Mouse (Mus musculus): Measurements from ENCODE around the gene Unc13a. TPM values are rescaled to one million over a fixed set of nuclear protein-coding genes. Genes with fewer than 3 reads are reported as not detected.
A peak's percentile ranks its signal among the peaks of the same experiment; 100 is the strongest.

Gene Unc13a
- total RNA-seq, 2 experiments from 2014 or later, result 1.1 to 1.5 TPM

DNA sequence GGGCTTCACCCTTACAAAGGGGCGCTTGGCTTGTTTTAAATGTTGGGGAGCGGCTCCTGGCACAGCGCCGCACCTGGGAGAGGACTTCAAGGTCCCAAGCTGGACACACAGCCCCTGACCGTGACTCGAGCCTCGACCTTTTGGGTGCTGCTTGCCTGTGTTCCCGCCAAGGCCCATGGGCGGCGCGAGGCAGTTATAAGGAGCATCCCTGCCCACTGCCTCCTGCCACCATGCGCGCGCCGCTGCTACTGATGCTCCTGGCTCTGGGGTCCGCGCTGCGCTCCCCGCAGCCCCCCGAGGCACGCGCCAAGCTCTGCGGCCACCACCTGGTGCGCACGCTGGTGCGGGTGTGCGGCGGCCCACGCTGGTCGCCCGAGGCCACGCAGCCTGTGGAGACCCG lies 17.5 kb upstream of the Unc13a start, which contains the start of gene Insl3:
Gene Insl3, plus strand, starts transcription at position 187 of the 400 bp plus-strand sequence.
- intact Hi-C loops (cut with DNase I), result no loop called here
- DNase-seq, result no peak

DNA sequence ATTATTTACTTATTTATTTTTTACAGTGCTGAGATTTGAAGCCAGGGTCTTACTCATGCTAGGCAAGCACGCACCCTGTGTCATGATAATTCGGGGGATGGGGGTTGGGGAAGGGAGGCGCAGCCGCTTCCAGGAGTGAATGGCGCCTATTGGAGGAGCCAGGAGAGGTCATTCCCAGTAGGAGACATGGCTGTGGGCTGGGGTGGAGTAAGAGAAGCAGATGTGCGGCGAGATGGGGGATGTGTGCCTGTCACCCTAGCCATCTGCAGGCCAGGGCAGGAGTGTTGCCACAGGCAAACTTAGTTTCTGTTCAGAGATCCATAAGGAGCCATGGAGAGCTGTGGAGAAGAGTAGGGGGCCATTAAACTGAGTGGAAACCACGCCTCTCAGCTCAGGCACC lies 16.1 kb upstream of the Unc13a start:
- DNase-seq, result no peak
- intact Hi-C loops (cut with DNase I), result no loop called here

DNA sequence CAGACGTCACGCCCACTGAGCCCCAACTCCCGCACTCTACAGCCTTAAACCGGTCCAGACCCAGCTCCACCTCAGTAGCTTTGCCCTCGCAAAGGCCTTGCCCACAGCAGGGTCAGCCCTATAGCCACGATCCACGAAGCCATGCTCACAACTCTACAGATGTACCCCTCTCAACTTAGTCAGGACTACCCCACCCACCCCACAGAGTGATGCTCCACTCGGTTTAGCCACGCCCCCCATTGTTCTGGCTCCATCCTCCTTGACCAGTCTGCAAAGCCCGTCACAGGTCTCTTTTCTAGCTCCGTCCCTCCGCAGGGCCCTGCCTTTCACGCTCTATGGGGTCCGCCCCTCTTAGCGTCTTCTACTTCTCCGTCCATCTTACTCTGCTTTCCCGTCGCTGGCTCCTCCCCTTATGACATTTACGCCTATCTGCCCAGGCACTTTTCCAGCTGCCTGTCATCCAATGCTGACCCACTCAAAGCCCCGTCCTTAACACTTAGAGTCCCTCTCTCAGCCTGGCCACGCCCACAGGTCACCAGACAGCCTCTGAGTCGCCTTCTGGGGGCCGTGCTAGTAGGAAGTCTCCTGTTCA lies 14.7 kb upstream of the Unc13a start:
- DNase-seq, result peak in 1 of 2 experiments; percentile 31
- intact Hi-C loops (cut with DNase I), result no loop called here

DNA sequence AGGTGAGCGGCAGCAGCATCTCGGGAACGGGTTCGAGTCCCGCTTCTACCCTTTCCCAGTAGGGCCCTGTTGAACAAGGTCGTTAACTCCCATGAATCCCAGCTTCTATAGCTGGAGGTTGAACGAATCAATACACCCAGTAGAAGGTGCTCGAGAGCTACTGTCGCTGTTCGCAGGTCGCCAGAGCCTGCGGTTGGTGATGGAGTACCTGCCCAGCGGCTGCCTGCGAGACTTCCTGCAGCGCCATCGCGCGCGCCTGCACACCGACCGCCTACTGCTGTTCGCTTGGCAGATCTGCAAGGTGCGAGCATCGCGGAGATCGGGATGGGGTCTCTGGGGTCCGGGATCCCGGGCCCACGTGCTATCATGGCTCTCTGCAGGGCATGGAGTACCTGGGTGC lies 14.0 kb upstream of the Unc13a start:
- DNase-seq, result no peak
- intact Hi-C loops (cut with DNase I), result no loop called here

DNA sequence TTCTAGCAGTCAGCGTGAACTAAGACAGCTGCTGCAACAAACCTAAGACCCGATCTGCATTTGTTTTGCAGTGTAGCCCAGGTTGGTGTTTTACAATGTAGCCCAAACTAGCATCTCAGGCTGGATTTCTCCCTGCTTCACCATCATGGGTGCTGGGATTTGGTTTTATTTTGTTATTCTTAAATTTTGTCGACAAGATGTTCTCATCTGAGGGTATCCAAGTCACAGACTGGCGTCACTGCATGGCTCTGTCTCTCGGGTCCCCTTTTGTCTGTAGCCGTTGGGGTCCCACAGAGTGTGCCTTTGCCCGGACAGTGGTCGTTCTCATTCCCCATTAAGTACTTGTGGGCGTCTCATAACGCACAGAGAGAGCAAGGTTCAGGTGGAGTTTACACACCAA lies 13.1 kb upstream of the Unc13a start:
- intact Hi-C loops (cut with DNase I), result no loop called here
- DNase-seq, result no peak

DNA sequence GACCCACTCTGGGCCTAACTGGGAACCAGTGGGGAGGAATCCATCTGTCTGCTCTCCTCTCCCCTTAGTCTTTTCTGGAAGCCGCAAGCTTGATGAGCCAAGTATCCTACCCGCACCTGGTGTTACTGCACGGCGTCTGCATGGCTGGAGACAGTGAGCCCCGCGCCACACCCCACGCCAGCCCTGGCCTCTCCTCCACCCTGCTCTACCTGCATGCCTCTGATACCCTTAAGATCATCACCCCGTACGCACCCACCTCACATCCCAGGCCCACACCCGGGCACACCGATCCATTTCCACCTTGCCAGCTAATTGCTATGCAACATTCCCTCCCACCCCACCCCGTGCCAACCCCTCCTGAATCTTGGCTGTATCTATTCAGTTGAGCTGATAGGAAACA lies 11.3 kb upstream of the Unc13a start:
- intact Hi-C loops (cut with DNase I), result no loop called here
- no peak for DNase-seq

DNA sequence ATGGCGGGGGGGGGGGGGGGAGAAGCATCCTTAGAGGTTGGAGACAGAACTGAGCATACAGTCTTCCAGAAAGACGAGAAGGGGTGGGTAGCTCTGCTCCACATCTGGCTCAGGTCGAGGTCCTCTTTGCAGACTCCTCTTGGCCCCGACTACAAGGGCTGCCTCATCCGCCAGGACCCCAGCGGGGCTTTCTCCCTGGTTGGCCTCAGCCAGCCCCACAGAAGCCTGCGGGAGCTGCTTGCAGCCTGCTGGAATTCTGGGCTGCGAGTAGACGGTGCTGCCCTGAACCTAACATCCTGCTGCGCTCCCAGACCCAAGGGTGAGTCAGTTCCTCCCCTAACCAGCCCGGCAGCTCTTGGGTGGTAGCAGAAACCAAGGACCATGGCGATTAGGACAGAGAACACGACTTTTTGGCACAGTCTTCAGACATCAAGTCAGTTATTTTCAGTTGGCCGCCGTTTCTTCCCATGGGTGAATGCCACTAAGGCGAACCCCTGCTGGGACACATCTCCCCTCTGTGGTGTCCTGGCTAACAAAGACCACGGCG lies 9.9 kb upstream of the Unc13a start:
- intact Hi-C loops (cut with DNase I), result no loop called here
- DNase-seq, result no peak

DNA sequence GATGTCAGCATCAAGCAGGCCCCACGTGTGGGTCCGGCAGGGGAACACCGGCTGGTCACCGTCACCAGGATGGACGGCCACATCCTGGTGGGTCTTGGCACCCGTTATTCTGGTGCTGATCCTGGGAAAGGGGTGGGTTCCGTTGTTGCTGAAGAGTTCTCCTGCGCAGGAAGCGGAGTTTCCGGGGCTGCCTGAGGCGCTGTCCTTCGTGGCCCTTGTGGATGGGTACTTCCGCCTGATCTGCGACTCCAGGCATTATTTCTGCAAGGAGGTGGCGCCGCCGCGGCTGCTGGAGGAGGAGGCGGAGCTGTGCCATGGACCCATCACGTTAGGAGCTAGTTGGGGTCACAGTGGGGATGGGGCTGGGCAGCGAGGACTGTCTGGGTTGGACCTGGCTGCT lies 8.9 kb upstream of the Unc13a start:
- no peak for DNase-seq
- intact Hi-C loops (cut with DNase I), result no loop called here

DNA sequence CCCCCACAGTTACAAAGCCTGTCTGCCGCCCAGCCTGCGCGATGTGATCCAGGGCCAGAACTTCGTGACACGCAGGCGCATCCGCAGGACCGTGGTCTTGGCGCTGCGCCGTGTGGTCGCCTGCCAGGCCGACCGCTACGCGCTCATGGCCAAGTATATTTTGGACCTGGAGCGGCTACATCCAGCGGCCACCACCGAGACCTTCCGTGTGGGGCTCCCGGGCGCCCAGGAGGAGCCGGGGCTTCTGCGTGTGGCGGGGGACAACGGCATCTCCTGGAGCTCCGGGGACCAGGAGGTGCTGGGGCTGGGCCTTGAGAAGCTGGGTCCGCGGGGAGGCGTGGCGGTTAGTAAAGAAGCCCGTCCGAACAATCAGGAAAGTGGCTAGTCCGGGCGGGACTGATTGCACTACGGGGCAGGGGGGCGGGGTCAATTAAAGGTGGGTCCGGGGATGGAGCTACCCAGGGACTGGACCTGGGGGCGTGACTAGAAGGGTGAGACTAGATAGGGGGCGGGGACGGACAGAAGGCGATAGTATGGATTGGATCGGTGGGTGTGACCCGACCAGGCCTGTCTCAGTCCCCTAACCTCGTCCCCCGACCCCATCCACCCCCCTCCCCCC lies 8.1 kb upstream of the Unc13a start:
- peak; percentile 74 to 75 for DNase-seq
- intact Hi-C loops (cut with DNase I), result no loop called here

DNA sequence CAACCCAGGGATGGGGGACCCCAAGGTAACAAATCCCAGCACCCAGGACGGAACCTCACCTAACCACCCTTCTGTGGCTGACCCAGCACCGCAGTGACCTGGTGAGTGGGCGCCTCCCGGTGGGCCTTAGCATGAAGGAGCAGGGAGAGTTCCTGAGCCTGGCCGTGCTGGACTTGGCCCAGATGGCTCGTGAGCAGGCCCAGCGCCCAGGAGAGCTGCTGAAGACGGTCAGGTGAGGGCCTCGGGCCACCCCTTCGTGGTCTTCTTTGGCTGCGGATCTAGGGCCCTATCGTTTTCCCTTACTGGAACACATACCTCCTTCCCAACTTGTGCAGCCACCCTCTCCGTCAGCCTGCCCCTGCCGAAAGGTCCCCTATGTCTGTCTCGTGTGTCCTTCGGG lies 7.6 kb upstream of the Unc13a start:
- DNase-seq, result no peak
- intact Hi-C loops (cut with DNase I), result no loop called here

DNA sequence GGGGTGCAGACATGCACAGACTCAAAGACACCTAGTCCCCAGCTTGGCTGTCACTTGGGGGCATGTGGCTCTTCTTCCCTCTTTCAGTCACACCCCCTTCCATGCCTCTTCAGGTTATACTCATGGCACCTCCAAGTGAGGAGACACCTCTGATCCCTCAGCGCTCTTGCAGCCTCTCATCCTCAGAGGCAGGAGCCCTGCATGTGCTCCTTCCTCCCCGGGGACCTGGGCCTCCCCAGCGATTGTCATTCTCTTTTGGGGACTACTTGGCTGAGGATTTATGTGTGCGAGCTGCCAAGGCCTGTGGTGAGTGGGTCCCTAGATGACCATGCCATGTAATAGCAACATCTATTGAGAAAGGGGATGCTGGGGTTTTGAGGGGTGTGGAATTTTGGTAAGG lies 6.7 kb upstream of the Unc13a start:
- intact Hi-C loops (cut with DNase I), result no loop called here
- DNase-seq, result no peak

DNA sequence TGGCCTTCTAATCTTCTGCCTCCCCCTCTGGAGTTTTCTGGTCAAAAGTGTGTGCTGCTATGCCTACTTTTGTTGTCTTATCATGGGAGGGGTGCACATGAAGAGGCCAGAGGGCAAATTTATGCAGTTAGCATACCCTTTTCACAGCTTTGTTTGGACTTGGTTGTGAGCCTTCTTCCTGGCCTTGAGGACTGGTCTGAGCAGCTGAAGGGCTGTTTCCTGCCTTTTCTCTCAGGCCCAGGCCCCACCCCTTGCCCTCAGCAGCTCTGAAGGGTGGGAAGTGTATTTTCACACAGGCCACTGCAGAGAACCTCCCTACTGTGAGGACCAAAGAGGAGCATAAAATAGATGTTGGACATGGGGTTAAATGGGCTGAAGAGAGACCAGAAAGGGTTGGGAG lies 6.0 kb upstream of the Unc13a start:
- intact Hi-C loops (cut with DNase I), result no loop called here
- DNase-seq, result no peak

DNA sequence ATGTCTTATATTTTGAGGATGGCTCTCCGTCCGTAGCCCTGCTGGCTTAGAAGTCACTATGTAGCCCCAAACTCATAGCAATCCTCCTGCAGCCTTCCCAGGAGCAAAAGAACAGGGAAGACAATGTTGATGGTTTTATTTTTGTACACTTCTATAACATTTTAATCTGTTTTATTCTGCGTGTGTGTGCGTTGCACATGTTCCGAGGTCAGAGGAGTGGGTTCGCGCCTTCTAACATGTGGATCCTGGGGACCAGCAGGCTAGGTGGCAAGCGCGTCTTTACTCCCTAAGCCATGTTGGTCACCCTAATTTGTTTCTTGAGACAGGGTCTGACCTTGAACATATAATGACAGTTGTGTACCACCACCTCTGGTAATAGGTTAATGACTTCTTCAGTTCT lies 5.2 kb upstream of the Unc13a start:
- intact Hi-C loops (cut with DNase I), result no loop called here
- DNase-seq, result no peak

DNA sequence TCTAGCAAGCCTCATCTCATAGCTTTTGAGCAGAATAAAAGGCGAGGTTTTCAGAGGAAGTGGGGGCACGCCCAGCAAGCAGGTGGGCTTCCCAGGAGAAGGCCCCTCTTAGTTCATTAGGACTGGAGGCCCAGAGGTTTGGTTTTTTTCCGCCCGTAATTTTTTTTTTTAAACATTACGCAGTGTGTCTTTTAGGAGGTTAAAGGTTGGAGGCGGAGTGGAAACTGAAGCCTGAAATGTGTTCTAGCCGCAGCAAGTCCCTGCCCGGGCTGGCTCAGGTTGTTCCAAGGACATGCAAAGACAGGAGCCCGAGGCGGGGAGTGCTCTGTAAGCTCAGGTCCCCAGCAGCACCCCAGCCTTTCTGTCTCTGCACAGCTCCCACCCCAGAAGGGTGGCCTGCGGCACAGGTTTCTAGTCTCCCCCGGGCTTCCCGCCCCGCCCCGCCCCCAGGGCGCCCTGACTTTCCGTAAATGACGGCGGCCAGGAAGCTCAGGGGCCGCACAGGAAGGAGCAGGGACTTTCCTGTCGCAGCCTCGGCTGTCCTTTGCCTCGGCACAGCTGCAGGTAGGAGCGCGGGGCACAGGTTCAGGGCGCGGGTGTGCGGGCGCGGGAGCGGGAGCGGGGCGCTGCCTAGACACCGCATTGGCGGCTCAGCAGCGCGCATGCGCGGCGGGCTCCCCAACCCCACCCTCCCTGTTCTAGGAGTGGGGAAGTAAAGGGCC lies 4.6 kb upstream of the Unc13a start, which contains the start of gene Jak3:
Gene Jak3, plus strand, starts transcription at position 277 of the 722 bp plus-strand sequence.
- intact Hi-C loops (cut with DNase I), result no loop called here
- peak; percentile 74 to 76 for DNase-seq

DNA sequence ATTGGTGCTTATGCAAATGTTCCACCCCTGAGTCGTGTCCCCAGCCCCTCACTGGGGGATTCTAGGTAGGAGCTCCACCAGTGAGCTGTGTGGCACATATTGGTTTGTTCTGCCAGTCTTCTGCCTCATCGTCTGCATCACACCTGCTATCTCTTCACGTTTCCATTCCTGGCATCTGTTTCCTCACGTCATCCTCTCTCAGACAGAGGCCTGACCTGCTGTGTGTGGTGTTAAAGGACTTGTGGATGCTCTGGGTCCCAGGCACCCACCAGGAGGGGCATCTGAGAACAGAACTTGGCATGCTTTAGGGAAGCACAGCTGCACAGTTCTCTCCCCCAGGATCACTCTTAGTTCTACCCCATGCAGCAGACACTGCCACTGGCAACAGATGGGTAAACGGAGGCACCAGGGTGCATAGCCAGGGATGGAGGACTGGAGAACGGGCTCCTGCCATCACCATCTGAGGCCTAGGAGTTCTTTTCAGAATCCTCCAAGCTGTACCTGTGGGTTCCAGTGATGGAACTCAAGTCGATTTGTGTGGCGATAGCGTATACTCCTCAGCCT lies 4.0 kb upstream of the Unc13a start:
- intact Hi-C loops (cut with DNase I), result no loop called here
- no peak for DNase-seq

DNA sequence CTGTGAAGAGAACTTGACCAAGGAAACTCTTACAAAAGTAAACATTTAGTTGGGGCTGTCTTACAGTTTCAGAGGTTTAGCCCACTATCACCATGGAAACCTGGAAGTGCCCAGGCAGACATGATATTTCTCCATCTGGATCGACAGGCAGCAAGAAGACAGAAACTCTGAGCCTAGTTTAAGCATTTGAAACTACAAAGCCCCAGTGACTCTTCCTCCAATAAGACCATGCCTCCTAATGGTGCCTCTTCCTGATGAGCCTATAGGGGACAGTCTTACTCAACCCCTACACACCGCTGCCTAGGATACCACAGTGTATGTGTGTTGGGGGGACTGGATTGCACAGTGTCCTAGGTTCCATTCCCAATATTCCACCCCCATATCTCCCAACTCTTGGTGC lies 2.5 kb upstream of the Unc13a start:
- intact Hi-C loops (cut with DNase I), result no loop called here
- no peak for DNase-seq

DNA sequence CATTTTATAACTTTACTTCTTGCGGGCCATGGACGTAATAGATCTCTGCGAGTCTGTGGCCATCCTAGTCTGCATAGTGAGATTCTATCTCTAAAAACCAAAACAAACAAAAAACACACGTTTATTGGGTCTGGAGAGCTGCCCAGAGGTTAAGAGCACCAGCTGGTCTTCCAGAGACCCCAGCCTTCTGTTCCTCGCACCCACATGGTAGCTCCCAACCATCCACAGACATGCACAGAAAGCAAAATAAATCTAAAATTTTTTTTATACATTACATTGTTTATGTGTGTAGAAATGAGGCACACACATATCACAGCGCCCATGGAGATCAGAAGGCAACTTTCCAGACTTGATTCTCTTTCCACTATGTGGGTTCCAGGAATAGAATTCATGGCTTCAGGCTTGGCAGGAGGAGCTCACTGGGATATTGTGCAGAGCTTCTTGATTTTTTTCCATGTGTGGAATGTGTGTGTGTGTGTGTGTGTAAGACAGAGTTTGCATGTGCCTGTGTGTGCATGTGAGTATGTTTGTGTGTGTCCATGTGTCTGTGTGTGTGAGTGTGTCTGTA lies 695 bp upstream of the Unc13a start:
- intact Hi-C loops (cut with DNase I), result no loop called here
- DNase-seq, result peak in 1 of 2 experiments; percentile 41

DNA sequence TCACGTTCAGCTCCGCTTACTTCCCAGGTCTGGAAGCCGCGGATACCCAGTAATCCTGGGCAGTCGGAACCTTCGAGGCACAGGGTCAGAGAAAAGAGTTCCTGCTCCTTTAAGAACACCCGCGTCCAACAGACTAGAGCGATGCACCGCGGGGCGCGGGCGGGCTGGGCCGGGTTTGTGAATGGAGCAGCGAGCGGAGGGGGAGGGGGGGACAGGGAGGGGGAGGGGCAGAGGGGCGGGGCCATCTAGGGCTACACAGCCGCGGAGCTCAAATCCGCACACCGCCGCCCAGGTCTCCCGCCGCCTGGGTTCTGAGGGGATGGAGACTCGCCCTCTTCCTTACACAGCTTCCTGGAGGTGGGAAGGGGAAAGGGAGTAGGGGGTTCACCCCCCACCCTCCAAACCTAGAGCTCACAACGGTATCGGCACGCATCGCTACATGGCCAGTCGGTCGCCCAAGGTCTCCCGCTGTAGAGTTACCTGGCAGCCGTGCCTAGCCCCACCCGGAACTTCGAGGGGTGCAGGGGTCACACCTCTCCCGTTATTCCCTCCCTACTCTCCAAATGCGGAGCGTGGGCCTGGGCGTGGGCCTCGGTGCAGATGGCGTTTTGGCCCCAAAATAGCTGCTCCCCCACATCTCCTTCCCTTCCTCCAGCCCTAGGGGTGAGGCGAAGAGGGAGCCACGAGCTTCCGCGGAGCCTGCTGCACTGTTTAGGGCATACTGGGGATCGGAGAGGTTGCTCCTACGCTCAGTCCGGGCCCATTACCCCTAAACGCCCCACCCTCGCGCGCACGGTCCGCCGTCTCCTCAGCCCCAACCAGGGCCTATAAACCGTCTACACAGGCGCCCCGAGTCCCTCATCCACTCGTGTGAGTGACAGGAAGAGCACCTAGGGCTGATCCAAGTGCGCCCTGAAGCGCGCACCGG lies 672 bp downstream of the Unc13a start:
- peak; percentile 38 to 48 for DNase-seq

DNA sequence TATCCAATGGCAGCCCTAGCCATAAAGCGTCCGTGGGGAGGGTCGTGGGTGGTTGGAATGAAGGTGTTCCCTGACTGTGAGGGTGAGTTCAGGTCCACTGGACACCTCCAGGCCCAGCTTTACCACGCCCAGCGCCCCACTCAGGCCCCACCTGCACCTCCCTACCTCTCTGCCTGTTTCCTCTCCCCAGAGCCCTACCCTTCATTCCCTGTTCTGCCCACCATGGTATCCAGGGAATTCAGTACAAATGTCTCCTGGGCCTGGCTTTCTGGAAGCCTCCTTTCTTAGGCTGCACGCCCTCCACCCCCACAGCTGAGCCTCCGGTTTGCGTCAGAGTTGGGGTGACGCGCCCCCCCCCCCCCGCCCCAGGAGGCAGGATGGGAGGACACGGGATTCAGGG lies 1.4 kb downstream of the Unc13a start:
- DNase-seq, result no peak
- intact Hi-C loops (cut with DNase I), result no loop called here

More for the DNA sequence above, 672 bp downstream of the Unc13a start:
- intact Hi-C loops (cut with DNase I), result no loop called here
